In the genomic region with DNA sequence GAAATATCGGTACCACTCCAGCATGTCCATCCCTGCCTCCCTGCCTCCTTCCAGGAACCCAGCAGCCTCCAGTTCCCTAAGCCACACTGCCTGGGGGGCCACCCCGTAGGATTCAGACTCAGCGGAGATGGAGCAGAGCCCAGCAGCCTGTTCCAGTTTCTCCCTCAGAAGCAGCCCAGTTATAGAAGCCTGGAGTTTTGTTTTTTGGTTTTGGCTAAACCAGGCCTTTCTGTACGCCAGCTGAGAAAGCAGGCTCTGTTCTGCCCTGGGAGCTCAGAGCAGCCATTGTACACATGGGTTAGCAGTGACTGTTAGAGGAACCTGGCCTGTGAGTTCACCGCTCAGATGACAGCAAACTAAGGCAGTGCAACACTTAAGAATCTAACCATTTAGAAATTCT, we compare ENCODE assay signal across 8 mouse cellular contexts. TPM values are rescaled to one million over a fixed set of nuclear protein-coding genes. Genes with fewer than 3 reads are reported as not detected.
DNase-seq lines count a peak whose midpoint lies in the region; ATAC-seq and TF ChIP-seq lines count a peak whose summit lies in the region.

No protein-coding gene starts in this region.

- no peaks in the 10 kb centered on the region for H3K36me3 ChIP-seq in hindbrain, embryonic 15.5 days
- H3K36me3 ChIP-seq in limb, embryonic 14.5 days (ENCODE audit: control insufficient read depth, insufficient read depth, low read length): peaks cover 3% of the 10 kb centered on the region; the same call in 1 of the 2 replicates

- H3K27me3 ChIP-seq in hindbrain, embryonic 15.5 days: peaks cover 7% of the 10 kb centered on the region; the same call in 1 of the 2 replicates
- no peaks in the 10 kb centered on the region for H3K27me3 ChIP-seq in limb, embryonic 14.5 days (ENCODE audit: control insufficient read depth, insufficient read depth, low read length)

- no peak overlapping the region for H3K9ac ChIP-seq in hindbrain, embryonic 15.5 days
- H3K9ac ChIP-seq in limb, embryonic 14.5 days (ENCODE audit: low read depth, low read length, severe bottlenecking): peak overlapping the region; percentile 26; the same call in 1 of the 2 replicates

- DNase-seq in cerebellum, adult 8-10 months: no peak
- DNase-seq in frontal cortex, postnatal 10 days (ENCODE audit: low spot score in 2 of 2): peak; percentile 46 to 52
- no peak for DNase-seq in limb, embryonic 14.5 days (ENCODE audit: low spot score)
- no peak for DNase-seq in liver

- peak overlapping the region; percentile 52 for H3K27ac ChIP-seq in hindbrain, embryonic 15.5 days (replicated peaks)
- H3K27ac ChIP-seq in limb, embryonic 14.5 days (replicated peaks; ENCODE audit: low read depth, low read length): peak overlapping the region; percentile 78

- TF ChIP-seq POLR2A in limb, embryonic 14.5 days (IDR thresholded peaks at IDR 0.05; ENCODE audit: borderline replicate concordance, extremely low read depth, insufficient read depth, insufficient read length): no peak

- peak; percentile 60; the same call in 1 of the 2 replicates for ATAC-seq in cerebellum, adult (ENCODE audit: insufficient number of reproducible peaks, low FRiP score, low TSS enrichment)
- ATAC-seq in hindbrain, embryonic 15.5 days (ENCODE audit: low FRiP score, low read depth): no peak
- ATAC-seq in limb, embryonic 14.5 days (ENCODE audit: low FRiP score, low read depth): peak; percentile 66
- ATAC-seq in granulocyte monocyte progenitor cell, adult 5-6 weeks (replicated peaks; ENCODE audit: poor library complexity, severe bottlenecking): no peak
- ATAC-seq in megakaryocyte-erythroid progenitor cell, adult 5-6 weeks (replicated peaks; ENCODE audit: low FRiP score, low TSS enrichment, poor library complexity, severe bottlenecking): no peak

- no peak overlapping the region for H3K4me3 ChIP-seq in hindbrain, embryonic 15.5 days
- peak overlapping the region; percentile 13; the same call in 1 of the 2 replicates for H3K4me3 ChIP-seq in limb, embryonic 14.5 days (replicated peaks; ENCODE audit: low read length)

- no peak overlapping the region for H3K4me2 ChIP-seq in hindbrain, embryonic 15.5 days
- H3K4me2 ChIP-seq in limb, embryonic 14.5 days (replicated peaks; ENCODE audit: low read depth, low read length, severe bottlenecking): peak overlapping the region; percentile 30

- no peaks in the 10 kb centered on the region for H3K9me3 ChIP-seq in hindbrain, embryonic 15.5 days
- no peaks in the 10 kb centered on the region for H3K9me3 ChIP-seq in limb, embryonic 14.5 days (ENCODE audit: control insufficient read depth, low read length)

- 53% methylated on average over 5 of the region's 5 CpGs for WGBS in hindbrain, embryonic 15.5 days
- WGBS in limb, embryonic 14.5 days: 50% methylated on average over 5 of the region's 5 CpGs

- H3K4me1 ChIP-seq in hindbrain, embryonic 15.5 days (replicated peaks): peaks cover 32% of the 10 kb centered on the region
- peaks cover 10% of the 10 kb centered on the region; the same call in 1 of the 2 replicates for H3K4me1 ChIP-seq in limb, embryonic 14.5 days (ENCODE audit: control insufficient read depth, insufficient read depth, low read length)

RNA-seq across cellular contexts. Expression of a gene that starts 3.7 kb away (rescaled TPM):
- 4.7 and 5.7 TPM in 2 replicates for polyA plus RNA-seq in hindbrain, embryonic 15.5 days (2015; fragmentation: Nextera tagmentation; extraction: Ambion mirVana)
- 324 and 384 TPM in 2 replicates for polyA plus RNA-seq in limb, embryonic 14.5 days (2012; rRNA removed)
- polyA plus RNA-seq in limb, embryonic 14.5 days (2014; fragmentation: Nextera tagmentation; extraction: Ambion mirVana): 169 and 199 TPM in 2 replicates
- not detected in 2 replicates for total RNA-seq in granulocyte monocyte progenitor cell, adult 5-6 weeks (2014; fragmentation: Nextera tagmentation)
- total RNA-seq in granulocyte monocyte progenitor cell, adult 5-6 weeks (2017): not detected in 2 replicates
- not detected in 2 replicates for total RNA-seq in megakaryocyte-erythroid progenitor cell, adult 5-6 weeks (2014; fragmentation: Nextera tagmentation)
- not detected in 2 replicates for total RNA-seq in megakaryocyte-erythroid progenitor cell, adult 5-6 weeks (2017)

Comparison
In these comparisons a context has a peak if more than half of its experiments do, and no peak if none do; other contexts are left out.
1. ATAC-seq: peak in cerebellum, adult (single experiment) and limb, embryonic 14.5 days (single experiment); none in hindbrain, embryonic 15.5 days (single experiment), granulocyte monocyte progenitor cell, adult 5-6 weeks (single experiment) and megakaryocyte-erythroid progenitor cell, adult 5-6 weeks (single experiment).
2. DNase-seq: peak in frontal cortex, postnatal 10 days (2 of 2); none in cerebellum, adult 8-10 months (single experiment), limb, embryonic 14.5 days (single experiment) and liver (single experiment).